Mouse (Mus musculus) thymus, postnatal 25 days (tissue): ENCODE measurements around the gene Zfp668.
"Not testable (repeated sequence)": the region's sequence is repeated elsewhere in the genome, so short reads cannot be mapped to it uniquely, and the experiment has no call there.

Source experiments
- DNase-seq: peaks from one replicate; pipeline ENCODE4 v3.0.0; 2022

The Zfp668 gene

DNA sequence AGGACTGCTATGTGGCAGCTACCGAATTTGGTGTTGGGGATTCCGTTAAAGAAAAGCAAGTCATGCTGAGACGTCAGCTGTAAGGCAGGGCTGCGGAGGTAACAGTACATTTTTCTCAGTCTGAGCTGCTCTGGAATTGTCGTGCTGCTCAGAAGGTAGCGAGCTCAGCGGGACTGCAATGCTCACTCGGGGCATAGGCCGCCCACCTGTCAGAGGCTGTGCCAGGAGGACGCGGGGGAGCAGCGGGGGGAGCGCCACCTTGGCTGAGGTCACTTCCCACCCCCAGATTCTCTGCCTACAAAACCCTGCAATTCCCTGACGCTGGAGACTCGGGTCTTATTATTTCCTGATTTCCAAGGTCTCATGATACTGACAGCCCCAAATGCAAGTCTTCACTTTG lies 35.7 kb downstream of the Zfp668 start:
- peak; percentile 77 for DNase-seq

DNA sequence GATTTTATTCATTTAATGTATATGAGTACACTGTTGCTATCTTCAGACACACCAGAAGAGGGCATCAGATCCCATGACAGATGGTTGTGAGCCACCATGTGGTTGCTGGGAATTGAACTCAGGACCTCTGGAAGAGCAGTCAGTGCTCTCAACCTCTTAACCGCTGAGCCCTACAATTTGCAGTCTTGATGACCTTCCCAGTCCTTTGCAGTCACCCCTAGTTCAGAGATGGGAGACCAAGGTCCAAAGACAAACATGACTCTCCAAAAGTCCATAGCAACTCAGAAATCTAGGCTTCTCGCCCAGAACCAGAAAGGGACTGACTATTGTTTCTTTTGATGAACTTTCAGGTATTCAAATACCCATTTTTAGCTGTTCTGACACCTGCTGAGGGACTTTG lies 36.6 kb downstream of the Zfp668 start:
- DNase-seq = not testable (repeated sequence)

GRCm38 (mm10) chr7:127837878-127838277 lies 38.8 kb downstream of the Zfp668 start:
- DNase-seq = not testable (repeated sequence)

- DNase-seq = no peak
These were observed 39.2 kb downstream of the Zfp668 start for GRCm38 (mm10) chr7:127837473-127837872.

GRCm38 (mm10) chr7:127835550-127835949 lies 41.1 kb downstream of the Zfp668 start:
- no peak for DNase-seq

- no peak for DNase-seq
These were observed 52.3 kb downstream of the Zfp668 start, which contains the start of the genes Stx4a and Stx1b for GRCm38 (mm10) chr7:127824176-127824871. Gene Stx4a (plus strand): TSS chr7:127824294. Gene Stx1b (minus strand): TSS chr7:127824549.

DNA sequence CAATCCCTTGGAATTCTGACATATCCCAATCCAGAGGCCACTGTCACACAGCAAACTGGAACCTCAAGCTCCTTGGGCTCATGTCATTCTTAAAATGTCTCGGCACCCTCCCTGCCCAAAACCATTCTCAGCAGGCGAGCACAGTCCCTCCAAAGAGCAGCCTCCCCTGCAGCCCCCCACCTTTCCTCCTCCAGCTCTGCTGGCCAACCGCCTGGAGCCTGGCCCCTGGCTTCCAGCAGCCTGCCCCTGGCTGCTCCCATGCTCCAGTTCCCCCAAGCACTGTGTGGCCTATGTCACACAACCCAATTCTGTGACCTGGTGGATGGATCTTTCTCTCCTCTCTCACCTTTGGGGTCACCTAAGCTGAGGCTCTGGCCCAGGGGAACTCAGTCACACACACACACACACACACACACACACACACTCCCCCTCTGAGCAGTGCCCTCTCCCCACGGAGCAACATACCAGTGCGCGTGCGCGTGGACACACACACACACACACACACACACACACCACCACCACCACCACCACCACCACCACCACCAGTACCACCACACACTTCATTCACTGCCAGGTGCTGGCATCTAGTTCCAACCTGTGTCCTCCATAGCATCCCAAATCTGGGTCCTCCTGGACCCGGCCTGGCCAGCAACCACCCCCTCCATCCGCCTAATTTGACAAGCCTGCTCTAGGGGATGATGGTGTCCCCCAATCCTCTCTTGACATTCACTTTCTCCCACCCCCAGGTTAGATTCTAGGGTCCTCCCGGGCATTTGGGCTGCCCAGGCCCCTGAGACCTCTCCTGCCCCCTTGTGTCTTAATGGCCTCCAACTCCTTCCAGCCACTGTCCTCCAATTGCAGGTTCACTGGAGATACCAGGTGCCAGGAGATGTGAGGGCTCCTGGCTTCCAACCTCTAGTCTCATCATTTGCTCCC lies 53.1 kb downstream of the Zfp668 start:
- DNase-seq = no peak

GRCm38 (mm10) chr7:127822494-127822893 lies 54.1 kb downstream of the Zfp668 start:
- no peak for DNase-seq

DNA sequence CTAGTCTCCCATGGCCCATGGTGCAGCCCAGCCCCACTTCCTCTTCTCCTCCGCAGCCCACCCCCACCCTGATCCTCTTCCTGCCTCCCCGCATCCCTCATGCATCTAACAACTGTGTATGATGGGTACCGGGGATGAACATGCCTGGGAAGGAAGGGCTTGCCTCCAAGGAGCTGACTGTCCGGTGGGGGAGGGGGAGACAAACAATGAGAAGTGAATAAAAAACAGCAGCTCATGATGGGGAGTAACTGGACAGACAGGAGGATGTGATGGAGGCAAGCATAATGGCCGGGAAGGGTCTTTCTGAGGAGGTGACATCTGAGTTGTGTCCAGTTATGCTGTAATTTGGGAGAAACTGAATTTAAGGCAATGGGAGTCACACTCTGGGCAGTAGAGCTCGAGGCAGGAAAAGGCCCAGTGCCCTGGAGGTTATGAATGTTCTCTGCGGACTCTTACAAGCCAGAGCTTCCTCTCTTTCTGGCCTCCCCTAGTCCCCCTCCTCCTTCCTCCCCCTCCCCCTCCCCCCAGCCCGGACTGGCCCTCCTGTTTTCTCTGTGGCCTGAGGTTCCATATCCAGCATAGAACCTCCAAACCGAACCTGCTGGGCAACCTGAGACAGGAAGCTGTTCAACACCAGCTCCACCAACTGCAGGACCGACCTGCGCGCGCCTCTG lies 55.7 kb downstream of the Zfp668 start:
- DNase-seq = no peak

- DNase-seq = no peak
These were observed 58.9 kb downstream of the Zfp668 start for GRCm38 (mm10) chr7:127817776-127818175.

GRCm38 (mm10) chr7:127817053-127817452 lies 59.6 kb downstream of the Zfp668 start:
- DNase-seq = no peak

GRCm38 (mm10) chr7:127815954-127816821 lies 60.4 kb downstream of the Zfp668 start:
- DNase-seq = peak; percentile 62

DNA sequence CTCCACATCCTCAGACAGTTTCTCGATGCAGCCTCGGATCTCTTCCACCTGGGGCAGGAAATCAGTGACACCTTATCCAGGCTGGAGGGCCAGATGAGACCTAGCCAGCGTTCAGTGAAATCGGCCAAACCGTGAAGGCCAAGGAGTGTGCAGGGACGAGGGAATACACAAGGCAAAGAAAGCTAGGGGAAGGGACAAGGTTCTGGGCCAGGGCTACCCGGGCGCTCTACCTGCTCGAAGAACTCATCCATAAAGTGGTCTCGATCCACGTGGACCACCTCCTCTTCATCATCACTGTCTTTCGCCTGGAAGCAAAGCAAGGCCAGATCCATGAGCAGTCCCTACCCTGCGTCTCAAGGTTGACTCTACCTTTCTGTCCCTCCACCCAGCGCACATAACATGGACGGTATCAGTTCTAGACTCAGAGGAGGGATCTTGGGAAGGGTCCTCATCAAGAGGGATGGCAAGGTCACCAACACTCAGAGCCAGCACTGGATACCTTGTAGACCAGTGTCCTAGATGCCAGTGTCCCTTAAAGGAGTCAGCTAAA lies 61.4 kb downstream of the Zfp668 start:
- DNase-seq = no peak

GRCm38 (mm10) chr7:127814241-127814921 lies 62.2 kb downstream of the Zfp668 start:
- DNase-seq = no peak

DNA sequence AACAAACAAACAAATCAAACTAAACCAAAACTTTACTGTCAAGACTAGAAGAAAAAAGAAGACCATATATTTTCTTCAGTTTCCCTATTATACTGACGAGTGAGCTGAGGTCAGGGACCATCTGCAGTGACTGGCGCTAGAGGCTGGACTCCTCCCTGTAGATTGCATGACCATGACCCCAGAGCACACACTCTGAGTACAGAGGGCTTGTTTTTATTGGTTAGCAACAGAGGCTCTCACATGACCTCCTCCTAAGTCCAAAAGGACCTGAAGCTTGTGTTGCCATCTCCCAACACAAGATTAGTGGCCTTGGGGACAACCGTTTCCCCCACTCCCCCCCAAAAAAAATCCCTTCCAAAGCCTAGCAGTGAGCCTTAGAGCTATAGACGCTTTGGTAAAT lies 62.8 kb downstream of the Zfp668 start:
- no peak for DNase-seq
